Mouse (Mus musculus) bone marrow macrophage, adult 2 months (primary cell): ENCODE measurements at regions not wholly inside any gene's neighbourhood (a gene's known extent, or its start where the extent isn't known, plus 50 kb on each side); places are given as distances from the start of the nearest gene placed in this dataset.
"Not testable (repeated sequence)": the region's sequence is repeated elsewhere in the genome, so short reads cannot be mapped to it uniquely, and the experiment has no call there.

Experiments
- CTCF ChIP-seq: IDR thresholded peaks from 2 replicates; pipeline ENCODE4 v1.5.1; 2012; ENCODE audit warnings: low read depth, mild to moderate bottlenecking, low read length, moderate library complexity
- POLR2A ChIP-seq: IDR thresholded peaks from 2 replicates; pipeline ENCODE4 v1.6.1; 2012; ENCODE audit warnings: mild to moderate bottlenecking, low read depth, low read length, borderline replicate concordance

- TF ChIP-seq CTCF, POLR2A: not testable (repeated sequence)
Measured at GRCm38 (mm10) chr8:20151317-20152047, 211.5 kb downstream of the Gm15319 start.
